Comparison of ENCODE assay signal across 24 mouse cellular contexts in genomic region chr11:93487913-93488604, GRCm38 (mm10).
DNase-seq lines count a peak whose midpoint lies in the region; ATAC-seq lines count a peak whose summit lies in the region.
"Had no signal": no experiment of that assay in that cellular context is flagged by ENCODE, and none has a peak within 500 bp of the region (broad histone marks: within the 10 kb centered on the region; RNA-seq: fewer than 3 reads in every experiment).

No protein-coding gene starts in this region.

- H3K27me3 ChIP-seq in forebrain, embryonic 16.5 days (replicated peaks; ENCODE audit: control insufficient read depth, insufficient read depth, low read length) = no peaks in the 10 kb centered on the region
- H3K27me3 ChIP-seq: embryonic facial prominence, embryonic 12.5 days; heart, embryonic 13.5 days; hindbrain, embryonic 15.5 days; liver, embryonic 12.5 days; midbrain, embryonic 12.5 days had no signal

- H3K36me3 ChIP-seq in forebrain, embryonic 16.5 days (ENCODE audit: control insufficient read depth, insufficient read depth) = no peaks in the 10 kb centered on the region
- H3K36me3 ChIP-seq: embryonic facial prominence, embryonic 12.5 days; heart, embryonic 13.5 days; hindbrain, embryonic 15.5 days; liver, embryonic 12.5 days; midbrain, embryonic 12.5 days had no signal

- no peak overlapping the region for H3K9ac ChIP-seq in forebrain, embryonic 16.5 days (replicated peaks; ENCODE audit: low read depth, low read length)
- H3K9ac ChIP-seq: embryonic facial prominence, embryonic 12.5 days; heart, embryonic 13.5 days; hindbrain, embryonic 15.5 days; liver, embryonic 12.5 days; liver, postnatal 0 days; midbrain, embryonic 12.5 days had no signal

- no peaks in the 10 kb centered on the region for H3K9me3 ChIP-seq in forebrain, embryonic 16.5 days (ENCODE audit: control insufficient read depth, low read length)
- H3K9me3 ChIP-seq: embryonic facial prominence, embryonic 12.5 days; heart, embryonic 13.5 days; hindbrain, embryonic 15.5 days; liver, embryonic 12.5 days; midbrain, embryonic 12.5 days had no signal

- H3K4me2 ChIP-seq in forebrain, embryonic 16.5 days (ENCODE audit: low read length) = no peak overlapping the region
- H3K4me2 ChIP-seq: embryonic facial prominence, embryonic 12.5 days; heart, embryonic 13.5 days; hindbrain, embryonic 15.5 days; liver, embryonic 12.5 days; midbrain, embryonic 12.5 days had no signal

- peaks cover 4% of the 10 kb centered on the region; the same call in 1 of the 2 replicates for H3K4me1 ChIP-seq in forebrain, embryonic 16.5 days (replicated peaks; ENCODE audit: control insufficient read depth, insufficient read depth, low read length)
- H3K4me1 ChIP-seq: embryonic facial prominence, embryonic 12.5 days; heart, embryonic 13.5 days; liver, embryonic 12.5 days; midbrain, embryonic 12.5 days had no signal

- 37% methylated on average over 3 of the region's 3 CpGs for WGBS in forebrain, embryonic 16.5 days

- 0 out of 2 replicates have a peak overlapping the region, but pooled peaks have one; percentile 6 for H3K27ac ChIP-seq in forebrain, embryonic 16.5 days (ENCODE audit: low read length)
- H3K27ac ChIP-seq: embryonic facial prominence, embryonic 12.5 days; heart, embryonic 13.5 days; hindbrain, embryonic 15.5 days; liver, embryonic 12.5 days; midbrain, embryonic 12.5 days had no signal

- H3K4me3 ChIP-seq in forebrain, embryonic 16.5 days (replicated peaks; ENCODE audit: low read length) = no peak overlapping the region
- H3K4me3 ChIP-seq: embryonic facial prominence, embryonic 12.5 days; heart, embryonic 13.5 days; hindbrain, embryonic 15.5 days; liver, embryonic 12.5 days; midbrain, embryonic 12.5 days had no signal

- peak; percentile 4 for DNase-seq in layer of hippocampus, adult 9-11 months
- DNase-seq in layer of hippocampus, adult 18-20 months (ENCODE audit: low spot score in 2 of 2) = no peak
- DNase-seq in retina, postnatal 1 day = peak; percentile 18
- no peak for DNase-seq in retina, embryonic 14.5 days (ENCODE audit: low spot score)
- no peak for DNase-seq in frontal cortex, postnatal 36 days (ENCODE audit: low spot score in 2 of 2)
- DNase-seq in MN1 (ENCODE audit: low spot score) = no peak
- DNase-seq: adrenal gland, postnatal 14 days; cerebellum, adult 8-10 months; cerebellum, postnatal 36 days; gastrocnemius, postnatal 10 days; heart, postnatal 10 days; kidney, adult 18-20 months; kidney, postnatal 4 days; left cerebral cortex, postnatal 4 days; liver, postnatal 0 days; lung, postnatal 36 days; thymus, adult 2 months; thymus, postnatal 36 days had no signal

- ATAC-seq in forebrain, embryonic 16.5 days = peak; percentile 92
- ATAC-seq: liver, embryonic 12.5 days; liver, postnatal 0 days had no signal

Comparison
In these comparisons a context has a peak if more than half of its experiments do, and no peak if none do; other contexts are left out.
1. DNase-seq: peak in layer of hippocampus, adult 9-11 months (single experiment) and retina, postnatal 1 day (single experiment); none in layer of hippocampus, adult 18-20 months (0 of 2), retina, embryonic 14.5 days (single experiment), frontal cortex, postnatal 36 days (0 of 2) and MN1 (single experiment).